In genomic region chr15:80979611-80980010, GRCm38 (mm10) we compare ENCODE assay signal across 13 mouse cellular contexts. TPM values are rescaled to one million over a fixed set of nuclear protein-coding genes. Genes with fewer than 3 reads are reported as not detected.
A peak's percentile ranks its signal among the peaks of the same experiment; 100 is the strongest.
DNase-seq lines count a peak whose midpoint lies in the region; ATAC-seq and TF ChIP-seq lines count a peak whose summit lies in the region.
"Had no signal": no experiment of that assay in that cellular context is flagged by ENCODE, and none has a peak within 500 bp of the region (broad histone marks: within the 10 kb centered on the region; RNA-seq: fewer than 3 reads in every experiment).

No protein-coding gene starts in this region.

- H3K4me2 ChIP-seq in heart, embryonic 13.5 days, result no peak overlapping the region

- H3K4me3 ChIP-seq in heart, embryonic 13.5 days, result no peak overlapping the region
- no peak overlapping the region for H3K4me3 ChIP-seq in heart, adult 2 months
- peak overlapping the region; percentile 59 for H3K4me3 ChIP-seq in megakaryocyte, embryonic 14.5 days (replicated peaks)

- TF ChIP-seq EP300 in heart, adult 2 months (IDR thresholded peaks at IDR 0.05; ENCODE audit: insufficient read depth, low read depth, low read length), result no peak

- H3K4me1 ChIP-seq in heart, embryonic 13.5 days, result peaks cover 19% of the 10 kb centered on the region
- peaks cover 2% of the 10 kb centered on the region for H3K4me1 ChIP-seq in heart, adult 2 months (ENCODE audit: control insufficient read depth, insufficient read depth, low read length)
- H3K4me1 ChIP-seq in megakaryocyte, embryonic 14.5 days, result peaks cover 36% of the 10 kb centered on the region

- H3K9me3 ChIP-seq in heart, embryonic 13.5 days, result no peaks in the 10 kb centered on the region
- H3K9me3 ChIP-seq in megakaryocyte, embryonic 14.5 days, result no peaks in the 10 kb centered on the region

- no peak for TF ChIP-seq CTCF in heart, adult 2 months (IDR thresholded peaks at IDR 0.05)

- intact Hi-C loops in heart, adult 2 months (cut with DNase I), result no loop called here

- no peak for TF ChIP-seq POLR2A in heart, adult 2 months (IDR thresholded peaks at IDR 0.05; ENCODE audit: insufficient read depth, low read depth, low read length)

- H3K27me3 ChIP-seq in heart, embryonic 13.5 days (replicated peaks), result no peaks in the 10 kb centered on the region
- H3K27me3 ChIP-seq in heart, adult 2 months (ENCODE audit: control insufficient read depth, insufficient read depth, low read length), result no peaks in the 10 kb centered on the region
- H3K27me3 ChIP-seq in megakaryocyte, embryonic 14.5 days (replicated peaks), result no peaks in the 10 kb centered on the region

- 67% methylated on average over 4 of the region's 4 CpGs for WGBS in heart, embryonic 13.5 days
- WGBS in heart, adult 2 months, result 36% methylated on average over 4 of the region's 4 CpGs

- H3K27ac ChIP-seq in heart, embryonic 13.5 days (replicated peaks), result peak overlapping the region; percentile 48; the same call in 1 of the 2 replicates
- H3K27ac ChIP-seq in heart, adult 2 months, result no peak overlapping the region

- H3K79me2 ChIP-seq in heart, adult 2 months (replicated peaks; ENCODE audit: control insufficient read depth, insufficient read depth, low read length), result no peaks in the 10 kb centered on the region

- no peak for DNase-seq in heart, adult 2 months
- peak; percentile 19 to 61 for DNase-seq in layer of hippocampus, adult 18-20 months (ENCODE audit: low spot score in 2 of 2)
- DNase-seq in layer of hippocampus, postnatal 25 days (ENCODE audit: extremely low spot score in 1 of 2, low spot score in 1 of 2), result no peak
- DNase-seq in adrenal gland, postnatal 14 days, result no peak
- DNase-seq: cerebellum, adult 11-12 months; gastrocnemius, postnatal 25 days; heart, postnatal 10 days; kidney, postnatal 25 days; thymus, postnatal 36 days had no signal

- H3K36me3 ChIP-seq in heart, embryonic 13.5 days, result no peaks in the 10 kb centered on the region
- peaks cover 2% of the 10 kb centered on the region; the same call in 1 of the 2 replicates for H3K36me3 ChIP-seq in heart, adult 2 months (ENCODE audit: control insufficient read depth, insufficient read depth, low read length)
- peaks cover 8% of the 10 kb centered on the region for H3K36me3 ChIP-seq in megakaryocyte, embryonic 14.5 days (replicated peaks; ENCODE audit: low read length)

- no peak for ATAC-seq in heart, embryonic 13.5 days (ENCODE audit: extremely low read depth, insufficient number of reproducible peaks, low FRiP score, low TSS enrichment)
- ATAC-seq in megakaryocyte, adult 5-6 weeks (ENCODE audit: poor library complexity, severe bottlenecking), result no peak
- ATAC-seq: hindbrain, embryonic 16.5 days had no signal

- H3K9ac ChIP-seq in heart, embryonic 13.5 days, result no peak overlapping the region
- H3K9ac ChIP-seq in heart, adult 2 months (ENCODE audit: low read depth, low read length), result no peak overlapping the region

RNA-seq across cellular contexts. Expression of gene Sgsm3, which starts 2.0 kb away (rescaled TPM):
- 14.2 and 17.3 TPM in 2 replicates for polyA plus RNA-seq in heart, embryonic 13.5 days (2015; fragmentation: Nextera tagmentation; extraction: Ambion mirVana)
- total RNA-seq in heart, adult 2 months (2021), result 10 to 100 TPM; 14.0 to 16.2 TPM
- polyA plus RNA-seq in heart, adult 2 months (2012; rRNA removed), result 14.2 and 16.0 TPM in 2 replicates
- total RNA-seq in layer of hippocampus, adult 18-20 months (2021), result 10 to 100 TPM; 74.9 to 81.7 TPM
- 10 to 100 TPM; 72.8 to 73.7 TPM for total RNA-seq in layer of hippocampus, postnatal 25 days (2021)
- polyA plus RNA-seq in megakaryocyte, embryonic 14.5 days (2012; ENCODE audit: insufficient read depth, low replicate concordance), result 4.3 and 8.5 TPM in 2 replicates
- 3.4 and 5.9 TPM in 2 replicates for total RNA-seq in megakaryocyte, adult 5-6 weeks (2015)
- 20.0 and 20.7 TPM in 2 replicates for total RNA-seq in megakaryocyte, adult 5-6 weeks (2017)
- 17.3 and 25.8 TPM in 2 replicates for total RNA-seq in adrenal gland, postnatal 14 days (2021)

RNA-seq across cellular contexts. Expression of gene Adsl, which starts 31.3 kb away (rescaled TPM):
- polyA plus RNA-seq in heart, embryonic 13.5 days (2015; fragmentation: Nextera tagmentation; extraction: Ambion mirVana), result 144 and 153 TPM in 2 replicates
- total RNA-seq in heart, adult 2 months (2021), result 10 to 100 TPM; 75.7 to 79.2 TPM
- 92.2 and 110 TPM in 2 replicates for polyA plus RNA-seq in heart, adult 2 months (2012; rRNA removed)
- total RNA-seq in layer of hippocampus, adult 18-20 months (2021), result 10 to 100 TPM; 25.8 to 28.0 TPM
- total RNA-seq in layer of hippocampus, postnatal 25 days (2021), result 10 to 100 TPM; 28.2 to 29.7 TPM
- polyA plus RNA-seq in megakaryocyte, embryonic 14.5 days (2012; ENCODE audit: insufficient read depth, low replicate concordance), result 8.4 and 45.2 TPM in 2 replicates
- 17.0 and 28.2 TPM in 2 replicates for total RNA-seq in megakaryocyte, adult 5-6 weeks (2015)
- total RNA-seq in megakaryocyte, adult 5-6 weeks (2017), result 44.6 and 50.8 TPM in 2 replicates
- 47.7 and 50.5 TPM in 2 replicates for total RNA-seq in adrenal gland, postnatal 14 days (2021)

Comparison
In these comparisons a context has a peak if more than half of its experiments do, and no peak if none do; other contexts are left out.
1. DNase-seq: peak in layer of hippocampus, adult 18-20 months (2 of 2); none in heart, adult 2 months (0 of 2), layer of hippocampus, postnatal 25 days (0 of 2) and adrenal gland, postnatal 14 days (single experiment).